Mouse (Mus musculus) heart, embryonic 14.5 days (tissue): ENCODE data around the gene Gm15557. TPM values are rescaled to one million over a fixed set of nuclear protein-coding genes. Genes with fewer than 3 reads are reported as not detected.

Source experiments
- ATAC-seq: fragments of 200-750 bp; cut with Nextera tagmentation; 2 replicates; pipeline ENCODE4 v1.8.0; 2017; ENCODE audit warnings: low read depth, moderate TSS enrichment; ENCODE audit not compliant: insufficient number of reproducible peaks, insufficient read depth, low FRiP score
- H3K27ac ChIP-seq, 2 experiments: fragments of 200-500 bp in 1 of 2; fragments of 300-500 bp in 1 of 2; sonication (generic) in 1 of 2; replicated peaks in 1 of 2; 2 replicates each; pipeline ENCODE4 v1.5.1; 2012 to 2014; ENCODE audit warnings: low read depth in 2 of 2, low read length in 2 of 2, control low read depth in 1 of 2, mild to moderate bottlenecking in 1 of 2, mixed read lengths in 1 of 2; ENCODE audit not compliant: control insufficient read depth in 1 of 2, insufficient read depth in 1 of 2
- H3K27me3 ChIP-seq: fragments of 300-500 bp; sonication (generic); 2 replicates; pipeline ENCODE4 v1.6.1; 2014; ENCODE audit warnings: mild to moderate bottlenecking, low read length, control low read depth; ENCODE audit not compliant: control insufficient read depth, insufficient read depth
- H3K36me3 ChIP-seq: fragments of 300-500 bp; sonication (generic); 2 replicates; pipeline ENCODE4 v1.6.1; 2014; ENCODE audit warnings: mild to moderate bottlenecking, control low read depth, low read length, mixed read lengths; ENCODE audit not compliant: control insufficient read depth, insufficient read depth
- H3K4me1 ChIP-seq, 2 experiments: fragments of 200-500 bp in 1 of 2; fragments of 300-500 bp in 1 of 2; sonication (generic) in 1 of 2; 2 replicates each; pipeline ENCODE4 v1.6.1; 2012 to 2014; ENCODE audit warnings: low read length in 2 of 2, control low read depth in 1 of 2, mixed read lengths in 1 of 2; ENCODE audit not compliant: control insufficient read depth in 2 of 2, insufficient read depth in 2 of 2
- H3K4me2 ChIP-seq: fragments of 300-500 bp; sonication (generic); 2 replicates; pipeline ENCODE4 v1.6.1; 2014; ENCODE audit warnings: mild to moderate bottlenecking, low read length
- H3K4me3 ChIP-seq, 2 experiments: fragments of 200-500 bp in 1 of 2; fragments of 300-500 bp in 1 of 2; sonication (generic) in 1 of 2; 2 replicates each; pipeline ENCODE4 v1.5.1; 2012 to 2014; ENCODE audit warnings: low read length in 2 of 2, mild to moderate bottlenecking in 2 of 2, control low read depth in 1 of 2, low read depth in 1 of 2, moderate library complexity in 1 of 2; ENCODE audit not compliant: control insufficient read depth in 1 of 2, insufficient read depth in 1 of 2
- H3K9ac ChIP-seq: fragments of 300-500 bp; sonication (generic); 2 replicates; pipeline ENCODE4 v1.6.1; 2014; ENCODE audit warnings: mild to moderate bottlenecking, low read length
- H3K9me3 ChIP-seq: fragments of 300-500 bp; sonication (generic); 2 replicates; pipeline ENCODE4 v1.6.1; 2016; ENCODE audit warnings: low read length, control low read depth; ENCODE audit not compliant: control insufficient read depth
- WGBS: fragments of 180-500 bp; shearing (Covaris S2); extraction: QIAGEN DNeasy Blood & Tissue Kit; methylation state at CpG from one replicate; pipeline ENCODE4 v1.1.7; 2014; 5-methylcytosine and 5-hydroxymethylcytosine counted together
- polyA plus RNA-seq: library from polyadenylated mRNA; unstranded; fragments of >200 nt; fragmentation: Nextera tagmentation; extraction: Ambion mirVana; gene quantifications from 2 replicates; pipeline ENCODE4 v1.2.1, GENCODE M21; 2014

Gene Gm15557
- polyA plus RNA-seq, 1 experiment from 2014 or later: not detected

DNA sequence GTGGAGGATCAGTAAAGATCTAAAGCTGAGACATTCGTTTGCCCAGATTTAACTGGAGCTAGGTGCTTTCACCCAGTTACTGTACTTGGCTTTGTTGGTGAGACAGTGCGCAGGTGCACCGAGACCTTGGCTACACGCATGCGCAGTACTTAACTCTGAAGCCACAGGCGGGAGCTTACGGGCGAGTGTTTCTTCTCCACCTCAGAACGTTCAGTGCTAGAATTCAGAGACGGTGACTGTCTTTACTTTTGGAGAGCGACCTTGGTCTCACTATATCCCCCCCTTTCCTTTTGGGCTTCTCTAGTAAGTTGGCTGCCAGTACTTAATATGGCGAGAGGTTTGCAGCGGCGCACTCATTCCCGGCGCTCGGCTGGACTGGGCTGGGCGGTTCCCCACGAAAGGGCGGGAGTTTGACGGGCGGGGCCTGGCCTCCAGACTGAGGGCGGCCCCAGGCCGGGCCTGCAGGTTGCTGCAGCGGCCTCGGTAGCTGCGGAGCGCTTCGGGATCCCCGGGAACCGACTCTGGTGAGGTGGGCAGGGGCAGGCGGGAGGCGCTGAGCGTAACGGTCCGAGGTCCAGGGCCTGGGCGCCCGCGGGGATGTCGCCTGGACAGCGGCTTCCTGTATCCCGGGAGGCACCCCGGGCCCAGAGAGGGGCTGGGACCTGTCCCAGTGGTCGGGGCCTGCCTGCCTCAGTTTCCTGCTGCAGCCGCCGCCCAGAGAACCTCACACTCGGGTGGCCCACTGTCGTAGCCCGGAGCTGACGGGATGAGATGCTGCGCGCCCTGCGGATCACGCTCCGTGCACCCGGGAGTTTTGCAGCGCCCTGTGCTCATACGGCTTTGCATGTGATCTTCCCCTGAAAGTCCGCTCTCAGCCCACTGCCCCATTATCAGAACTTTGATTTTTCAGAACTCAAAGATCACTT, 15.9 kb downstream of the Gm15557 start, which contains the start of gene Cep250:
Gene Cep250, plus strand, starts transcription at position 325 of the 926 bp plus-strand sequence.
- WGBS: under 1% methylated on average over 59 of the region's 59 CpGs
- peak within 1 kb of the TSS; percentile 92 to 98 for H3K4me3 ChIP-seq
- H3K36me3 ChIP-seq: 0 out of 2 replicates have a peak, but pooled peaks cover 3% of the 10 kb centered on the region
- H3K4me2 ChIP-seq: peak within 1 kb of the TSS; percentile 73
- no peaks in the 10 kb centered on the region for H3K27me3 ChIP-seq
- H3K9me3 ChIP-seq: no peaks in the 10 kb centered on the region
- ATAC-seq: peak; percentile 95
- H3K27ac ChIP-seq: peak within 1 kb of the TSS; percentile 91 to 93
- H3K4me1 ChIP-seq: peaks cover 0 to 11% of the 10 kb centered on the region in 2 experiments; a peak in 2 of 4 replicates
- peak within 1 kb of the TSS; percentile 97 for H3K9ac ChIP-seq

DNA sequence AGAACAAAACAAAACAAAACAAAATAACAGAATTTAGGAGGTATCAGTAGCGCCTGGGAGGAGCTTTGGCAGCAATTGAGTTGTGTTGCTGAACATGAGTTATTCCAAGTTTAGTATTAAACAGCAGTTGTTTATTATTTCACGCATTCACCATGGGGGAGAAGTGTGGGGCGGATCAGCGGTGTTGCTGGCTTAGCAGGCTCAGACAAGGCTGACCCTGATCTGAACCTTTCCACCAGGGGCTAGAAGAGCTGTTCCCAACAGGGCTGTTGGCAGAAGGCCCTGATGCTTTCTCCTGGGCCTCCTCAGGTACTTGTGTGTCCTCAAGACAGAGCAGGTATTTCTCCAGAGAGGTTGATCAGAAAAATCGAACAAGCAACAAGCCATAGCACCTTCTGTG, 19.5 kb downstream of the Gm15557 start:
- H3K27me3 ChIP-seq: no peaks in the 10 kb centered on the region
- no peak overlapping the region for H3K9ac ChIP-seq
- H3K36me3 ChIP-seq: peaks cover 35% of the 10 kb centered on the region
- 69% methylated on average over 5 of the region's 5 CpGs for WGBS
- no peak overlapping the region for H3K4me2 ChIP-seq
- no peak overlapping the region for H3K27ac ChIP-seq
- ATAC-seq: no peak
- no peak overlapping the region for H3K4me3 ChIP-seq
- H3K9me3 ChIP-seq: no peaks in the 10 kb centered on the region
- H3K4me1 ChIP-seq: peaks cover 0 to 11% of the 10 kb centered on the region in 2 experiments; a peak in 2 of 4 replicates

DNA sequence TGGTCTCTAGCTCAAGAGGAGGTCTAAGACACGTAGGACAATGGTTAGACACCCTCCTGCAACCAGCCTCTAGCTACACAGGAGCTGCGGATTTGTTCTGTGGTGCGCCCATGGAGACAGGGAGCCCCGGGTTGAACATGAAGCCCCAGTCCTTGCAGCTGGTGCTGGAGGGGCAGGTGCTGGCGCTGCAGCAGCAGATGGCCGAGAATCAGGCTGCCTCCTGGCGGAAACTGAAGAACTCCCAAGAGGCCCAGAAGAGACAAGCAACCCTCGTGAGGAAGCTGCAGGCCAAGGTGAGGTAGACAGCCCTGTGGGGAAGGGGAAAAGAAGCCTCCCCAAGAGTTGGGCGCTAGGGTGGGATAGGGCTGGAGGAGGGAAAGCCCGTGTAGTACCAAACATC, 21.3 kb downstream of the Gm15557 start:
- no peak for ATAC-seq
- Histone ChIP-seq H3K4me2 (no peak overlapping the region), H3K27me3 (no peaks in the 10 kb centered on the region), H3K36me3 (peaks cover 53% of the 10 kb centered on the region), H3K27ac (no peak overlapping the region), H3K4me1 (peaks cover 0 to 11% of the 10 kb centered on the region in 2 experiments; a peak in 2 of 4 replicates), H3K9me3 (no peaks in the 10 kb centered on the region), H3K4me3 (no peak overlapping the region), H3K9ac (no peak overlapping the region)
- 82% methylated on average over 10 of the region's 10 CpGs for WGBS

DNA sequence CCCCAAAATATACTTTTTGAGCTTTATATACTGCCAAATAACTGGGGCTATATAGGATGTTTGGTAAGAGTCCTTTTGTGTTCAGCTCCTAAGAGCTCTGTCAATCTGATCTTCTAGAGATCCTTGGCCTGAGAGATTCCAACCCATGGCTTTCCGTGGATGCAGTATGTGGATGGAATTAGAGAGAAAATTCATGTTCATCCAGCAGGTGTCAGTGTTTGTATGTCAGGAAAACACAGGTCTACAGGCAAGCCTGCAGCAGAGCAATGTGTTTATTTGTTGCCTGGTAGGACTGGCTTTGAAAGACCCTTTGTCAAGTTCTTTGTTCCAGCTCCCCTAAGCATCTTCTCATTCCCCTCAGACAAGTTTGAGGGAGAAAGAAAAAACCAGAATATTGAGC, 22.5 kb downstream of the Gm15557 start:
- H3K4me2 ChIP-seq: no peak overlapping the region
- no peak for ATAC-seq
- WGBS: 32% methylated on average over 1 of the region's 1 CpGs
- H3K9ac ChIP-seq: no peak overlapping the region
- H3K36me3 ChIP-seq: peaks cover 64% of the 10 kb centered on the region
- H3K4me3 ChIP-seq: no peak overlapping the region
- H3K4me1 ChIP-seq: peaks cover 0 to 5% of the 10 kb centered on the region in 2 experiments; a peak in 1 of 4 replicates
- H3K27ac ChIP-seq: no peak overlapping the region
- no peaks in the 10 kb centered on the region for H3K27me3 ChIP-seq
- no peaks in the 10 kb centered on the region for H3K9me3 ChIP-seq

DNA sequence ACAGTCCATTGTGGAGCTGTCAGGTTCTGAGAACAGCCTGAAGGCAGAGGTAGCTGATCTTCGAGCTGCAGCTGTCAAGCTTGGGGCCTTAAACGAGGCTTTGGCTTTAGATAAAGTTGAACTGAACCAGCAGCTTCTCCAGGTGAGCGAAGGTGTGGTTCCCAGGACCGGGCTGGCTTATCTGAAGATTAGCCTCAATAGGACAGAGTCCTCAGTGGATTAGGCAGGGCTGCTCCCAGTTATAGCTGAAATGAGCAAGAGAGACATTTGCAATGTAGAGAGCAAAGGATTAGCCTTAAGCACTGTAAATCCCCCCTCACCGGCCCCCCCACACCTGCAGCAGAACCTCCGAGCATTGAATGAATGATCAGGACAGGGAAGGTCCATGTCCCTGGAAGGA, 32.8 kb downstream of the Gm15557 start:
- no peaks in the 10 kb centered on the region for H3K27me3 ChIP-seq
- WGBS: 76% methylated on average over 6 of the region's 6 CpGs
- H3K4me3 ChIP-seq: no peak overlapping the region
- H3K9ac ChIP-seq: no peak overlapping the region
- no peak overlapping the region for H3K27ac ChIP-seq
- H3K4me2 ChIP-seq: no peak overlapping the region
- H3K4me1 ChIP-seq: no peaks in the 10 kb centered on the region
- no peaks in the 10 kb centered on the region for H3K9me3 ChIP-seq
- ATAC-seq: no peak
- peaks cover 91% of the 10 kb centered on the region for H3K36me3 ChIP-seq

DNA sequence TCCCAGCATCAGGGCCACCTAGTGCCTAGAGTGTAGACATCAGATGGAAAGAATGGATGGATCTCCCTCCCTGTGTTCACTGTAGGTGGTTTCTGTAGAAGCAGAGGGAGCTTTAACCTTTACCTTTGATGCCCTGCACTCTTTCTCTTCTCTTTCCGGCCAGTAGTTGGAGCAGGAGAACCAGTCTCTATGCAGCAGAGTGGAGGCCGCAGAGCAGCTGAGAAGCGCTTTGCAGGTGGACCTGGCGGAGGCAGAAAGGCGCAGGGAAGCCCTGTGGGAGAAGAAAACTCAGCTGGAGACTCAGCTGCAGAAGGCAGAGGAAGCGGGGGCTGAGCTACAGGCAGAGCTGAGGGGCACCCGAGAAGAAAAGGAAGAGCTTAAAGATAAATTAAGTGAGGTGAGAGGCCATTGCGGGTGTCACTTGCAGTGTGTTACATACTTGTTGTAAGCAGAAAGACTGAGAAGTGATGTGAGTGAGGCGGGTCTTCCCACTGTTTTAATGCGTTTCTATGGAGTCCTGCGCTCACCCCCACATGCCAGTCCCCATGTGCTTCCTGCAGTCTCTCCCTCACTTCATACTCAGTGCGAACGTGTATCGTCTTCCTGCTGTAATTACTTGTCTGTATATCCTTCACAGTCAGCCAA, 33.7 kb downstream of the Gm15557 start:
- H3K4me1 ChIP-seq: no peaks in the 10 kb centered on the region
- no peak overlapping the region for H3K4me3 ChIP-seq
- no peaks in the 10 kb centered on the region for H3K27me3 ChIP-seq
- H3K27ac ChIP-seq: no peak overlapping the region
- H3K9me3 ChIP-seq: no peaks in the 10 kb centered on the region
- no peak overlapping the region for H3K9ac ChIP-seq
- 80% methylated on average over 14 of the region's 14 CpGs for WGBS
- ATAC-seq: no peak
- H3K4me2 ChIP-seq: no peak overlapping the region
- H3K36me3 ChIP-seq: peaks cover 90% of the 10 kb centered on the region

DNA sequence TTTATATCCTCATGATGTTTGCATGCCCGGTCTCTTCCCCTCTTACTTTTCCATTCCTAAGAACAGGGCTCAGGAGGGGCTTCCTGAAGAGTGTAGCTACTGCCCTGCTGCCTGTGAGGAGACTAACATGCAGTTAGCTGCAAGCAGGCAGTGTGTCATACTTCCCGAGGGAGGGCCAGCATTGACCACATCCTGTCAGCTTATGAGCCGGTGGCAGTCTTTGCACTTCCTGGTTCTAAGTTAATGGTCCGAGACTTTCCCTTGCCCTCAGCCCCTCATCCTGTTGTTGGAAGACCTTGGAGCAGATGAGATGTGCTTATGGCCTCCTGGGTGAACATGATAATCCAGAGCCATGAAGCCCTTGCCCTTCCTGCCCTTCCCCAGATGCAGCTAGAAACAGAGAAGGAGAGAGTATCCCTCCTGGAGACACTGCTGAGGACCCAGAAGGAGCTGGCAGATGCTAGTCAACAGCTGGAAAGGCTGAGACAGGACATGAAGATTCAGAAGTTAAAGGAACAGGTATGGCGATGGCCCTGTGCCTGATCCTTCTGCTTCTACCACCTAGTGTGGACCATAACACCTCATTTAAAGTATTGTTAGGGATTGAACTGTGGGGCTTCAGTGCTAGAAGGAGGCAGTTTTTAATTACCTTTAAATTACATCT, 38.9 kb downstream of the Gm15557 start:
- no peak for ATAC-seq
- Histone ChIP-seq H3K4me2 (no peak overlapping the region), H3K9ac (no peak overlapping the region), H3K27me3 (no peaks in the 10 kb centered on the region), H3K4me3 (no peak overlapping the region), H3K4me1 (no peaks in the 10 kb centered on the region), H3K36me3 (peaks cover 95% of the 10 kb centered on the region), H3K27ac (0 out of 4 replicates have a peak overlapping the region, but pooled peaks have one; percentile 32 to 45), H3K9me3 (no peaks in the 10 kb centered on the region)
- 64% methylated on average over 5 of the region's 5 CpGs for WGBS
